Mouse (Mus musculus) intestine, postnatal 0 days (tissue): Measurements from ENCODE around the gene Ranbp9. TPM values are rescaled to one million over a fixed set of nuclear protein-coding genes. Genes with fewer than 3 reads are reported as not detected.
"Not testable (repeated sequence)": the region's sequence is repeated elsewhere in the genome, so short reads cannot be mapped to it uniquely, and the experiment has no call there.

ENCODE experiments used
- ATAC-seq: fragments of 200-750 bp; cut with Nextera tagmentation; 2 replicates; pipeline ENCODE4 v1.8.0; 2017; ENCODE audit warnings: mild to moderate bottlenecking, moderate TSS enrichment, moderate library complexity
- H3K27ac ChIP-seq: fragments of 300-500 bp; sonication (generic); 2 replicates; pipeline ENCODE4 v1.5.1; 2014; ENCODE audit warnings: mild to moderate bottlenecking, low read depth, low read length, moderate library complexity
- H3K27me3 ChIP-seq: fragments of 300-500 bp; sonication (generic); replicated peaks from 2 replicates; pipeline ENCODE4 v1.6.1; 2014; ENCODE audit warnings: low read length, mixed read lengths; ENCODE audit not compliant: control insufficient read depth, insufficient read depth
- H3K36me3 ChIP-seq: fragments of 300-500 bp; sonication (generic); 2 replicates; pipeline ENCODE4 v1.6.1; 2014; ENCODE audit warnings: mild to moderate bottlenecking, moderate library complexity; ENCODE audit not compliant: control insufficient read depth, insufficient read depth
- H3K4me1 ChIP-seq: fragments of 300-500 bp; sonication (generic); replicated peaks from 2 replicates; pipeline ENCODE4 v1.6.1; 2014; ENCODE audit warnings: antibody characterized with exemption, low read length, mixed read lengths; ENCODE audit not compliant: control insufficient read depth, insufficient read depth
- H3K4me2 ChIP-seq: fragments of 300-500 bp; sonication (generic); replicated peaks from 2 replicates; pipeline ENCODE4 v1.6.1; 2014; ENCODE audit warnings: low read depth, mild to moderate bottlenecking, moderate library complexity
- H3K4me3 ChIP-seq: fragments of 300-500 bp; sonication (generic); 2 replicates; pipeline ENCODE4 v1.5.1; 2014; ENCODE audit warnings: low read depth, low read length
- H3K9ac ChIP-seq: fragments of 300-500 bp; sonication (generic); 2 replicates; pipeline ENCODE4 v1.6.1; 2014; ENCODE audit warnings: mild to moderate bottlenecking, low read depth, low read length
- H3K9me3 ChIP-seq: fragments of 300-500 bp; sonication (generic); 2 replicates; pipeline ENCODE4 v1.6.1; 2016; ENCODE audit warnings: mixed run types; ENCODE audit not compliant: control insufficient read depth
- CTCF ChIP-seq: sonication (generic); IDR thresholded peaks from 2 replicates; pipeline ENCODE4 v1.5.1; 2016; ENCODE audit warnings: low read depth, mild to moderate bottlenecking, control low read depth, antibody characterized with exemption, moderate library complexity
- WGBS: fragments of 180-500 bp; shearing (Covaris S2); extraction: QIAGEN DNeasy Blood & Tissue Kit; methylation state at CpG from one replicate; pipeline ENCODE4 v1.1.7; 2014; 5-methylcytosine and 5-hydroxymethylcytosine counted together
- polyA plus RNA-seq: library from polyadenylated mRNA; unstranded; fragments of >200 nt; fragmentation: Nextera tagmentation; extraction: Ambion mirVana; gene quantifications from 2 replicates; pipeline ENCODE4 v1.2.1, GENCODE M21; 2015

Ranbp9 gene
- polyA plus RNA-seq, 1 experiment from 2014 or later: 7.2 TPM

- no peak for ATAC-seq
- no peaks in the 10 kb centered on the region for H3K27me3 ChIP-seq
- peak overlapping the region; percentile 97 for H3K9ac ChIP-seq
- WGBS: 1% methylated on average over 36 of the region's 36 CpGs
- H3K36me3 ChIP-seq: no peaks in the 10 kb centered on the region
- peak overlapping the region; percentile 75 for H3K4me2 ChIP-seq
- peak overlapping the region; percentile 87 for H3K4me3 ChIP-seq
- TF ChIP-seq CTCF: no peak
- H3K4me1 ChIP-seq: 0 out of 2 replicates have a peak, but pooled peaks cover 3% of the 10 kb centered on the region
- H3K9me3 ChIP-seq: no peaks in the 10 kb centered on the region
- H3K27ac ChIP-seq: peak overlapping the region; percentile 99
Measured at GRCm38 (mm10) chr13:43479767-43480571, 1.1 kb downstream of the Ranbp9 start.

DNA sequence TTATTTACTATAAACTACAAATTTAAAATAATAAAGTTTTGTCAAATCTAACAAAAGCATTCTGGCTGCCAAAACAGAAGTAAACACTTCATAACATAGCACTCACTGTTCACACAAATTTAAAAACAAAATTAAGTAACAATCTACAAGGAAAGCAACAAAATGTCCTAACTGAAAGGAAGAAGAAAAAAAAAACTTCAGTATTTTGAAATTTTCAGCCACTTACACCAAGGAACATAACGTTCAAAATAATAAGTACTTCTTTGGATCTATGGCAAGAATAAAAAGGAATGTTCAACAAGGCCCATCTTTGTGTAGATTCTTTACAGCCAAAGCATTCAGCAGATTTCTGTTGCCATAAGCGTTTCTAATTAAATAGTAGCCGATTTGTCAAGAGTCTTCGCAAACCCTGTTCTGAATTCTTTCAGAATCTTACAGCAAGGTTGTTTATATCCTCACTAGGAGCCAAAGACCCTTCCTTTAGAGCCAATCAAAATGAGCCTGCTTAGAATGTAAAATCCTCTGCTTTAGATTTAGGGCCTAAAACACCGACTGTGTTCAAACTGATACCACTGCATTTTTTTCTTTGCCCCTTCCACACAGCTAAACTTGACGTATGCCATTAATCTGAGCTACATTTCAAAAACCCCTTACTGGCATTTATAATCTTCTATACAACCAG is 1.9 kb downstream of the Ranbp9 start:
- H3K27me3 ChIP-seq: no peaks in the 10 kb centered on the region
- peaks cover 3% of the 10 kb centered on the region; the same call in 1 of the 2 replicates for H3K4me1 ChIP-seq
- TF ChIP-seq CTCF: no peak
- no peaks in the 10 kb centered on the region for H3K36me3 ChIP-seq
- H3K9me3 ChIP-seq: no peaks in the 10 kb centered on the region
- H3K9ac ChIP-seq: peak overlapping the region; percentile 97
- 6% methylated on average over 6 of the region's 6 CpGs for WGBS
- H3K4me2 ChIP-seq: peak overlapping the region; percentile 75
- ATAC-seq: no peak
- no peak overlapping the region for H3K27ac ChIP-seq
- H3K4me3 ChIP-seq: peak overlapping the region; percentile 87

GRCm38 (mm10) chr13:43478586-43478985 is 2.5 kb downstream of the Ranbp9 start:
- Histone ChIP-seq H3K4me2 (peak overlapping the region; percentile 75), H3K4me3 (peak overlapping the region; percentile 87), H3K4me1 (peaks cover 6% of the 10 kb centered on the region; the same call in 1 of the 2 replicates), H3K9ac (peak overlapping the region; percentile 32; the same call in 1 of the 2 replicates), H3K36me3 (no peaks in the 10 kb centered on the region), H3K27ac (peak overlapping the region; percentile 50; the same call in 1 of the 2 replicates), H3K9me3 (no peaks in the 10 kb centered on the region), H3K27me3 (no peaks in the 10 kb centered on the region)
- ATAC-seq: no peak
- no peak for TF ChIP-seq CTCF
- WGBS: 4% methylated on average over 8 of the region's 8 CpGs

DNA sequence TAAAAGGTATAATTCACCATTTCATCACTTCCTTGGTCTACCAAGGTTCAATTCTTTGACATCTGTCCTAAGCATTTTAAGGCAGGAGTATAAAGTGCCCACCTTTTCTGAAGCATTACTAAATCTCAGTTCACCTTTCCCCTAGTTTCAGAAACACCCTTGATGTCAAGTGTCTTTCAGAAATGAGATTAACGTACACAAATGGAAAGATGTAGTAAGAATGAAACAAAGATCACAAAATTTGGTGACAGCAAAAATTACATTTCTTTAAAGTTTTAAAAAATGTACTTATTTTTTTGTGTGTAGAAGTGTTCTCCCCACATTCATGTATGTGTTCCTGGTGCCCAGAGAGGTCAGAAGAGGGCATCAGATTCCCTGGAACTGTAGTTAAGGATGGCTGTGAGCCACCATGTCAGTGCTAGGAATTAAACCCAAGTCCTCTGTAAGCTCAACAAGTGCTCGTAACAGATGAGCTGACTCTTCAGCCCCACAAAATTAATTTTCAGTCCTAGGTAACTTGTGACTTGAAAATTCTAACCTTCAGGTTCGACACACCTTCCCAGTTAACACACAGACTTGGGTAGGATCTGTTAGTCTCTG is 3.9 kb downstream of the Ranbp9 start:
- ATAC-seq: no peak
- Histone ChIP-seq H3K36me3 (no peaks in the 10 kb centered on the region), H3K27ac (no peak overlapping the region), H3K4me2 (no peak overlapping the region), H3K9me3 (no peaks in the 10 kb centered on the region), H3K27me3 (no peaks in the 10 kb centered on the region), H3K4me3 (no peak overlapping the region), H3K9ac (no peak overlapping the region), H3K4me1 (peaks cover 8% of the 10 kb centered on the region; the same call in 1 of the 2 replicates)
- WGBS: 86% methylated on average over 3 of the region's 3 CpGs
- no peak for TF ChIP-seq CTCF

GRCm38 (mm10) chr13:43476226-43476625 is 4.9 kb downstream of the Ranbp9 start:
- H3K4me2 ChIP-seq: no peak overlapping the region
- H3K4me3 ChIP-seq: no peak overlapping the region
- no peak for ATAC-seq
- peaks cover 8% of the 10 kb centered on the region; the same call in 1 of the 2 replicates for H3K4me1 ChIP-seq
- H3K36me3 ChIP-seq: no peaks in the 10 kb centered on the region
- TF ChIP-seq CTCF: no peak
- no peak overlapping the region for H3K9ac ChIP-seq
- no peaks in the 10 kb centered on the region for H3K9me3 ChIP-seq
- H3K27ac ChIP-seq: no peak overlapping the region
- H3K27me3 ChIP-seq: no peaks in the 10 kb centered on the region
- WGBS: 35% methylated on average over 7 of the region's 7 CpGs

GRCm38 (mm10) chr13:43474722-43475121 is 6.4 kb downstream of the Ranbp9 start:
- no peak for TF ChIP-seq CTCF
- no peak for ATAC-seq
- H3K4me1 ChIP-seq: peaks cover 8% of the 10 kb centered on the region; the same call in 1 of the 2 replicates
- H3K4me2 ChIP-seq: no peak overlapping the region
- H3K36me3 ChIP-seq: no peaks in the 10 kb centered on the region
- no peaks in the 10 kb centered on the region for H3K9me3 ChIP-seq
- no peaks in the 10 kb centered on the region for H3K27me3 ChIP-seq
- no peak overlapping the region for H3K4me3 ChIP-seq
- no peak overlapping the region for H3K9ac ChIP-seq
- no peak overlapping the region for H3K27ac ChIP-seq
- 85% methylated on average over 5 of the region's 5 CpGs for WGBS

GRCm38 (mm10) chr13:43471861-43472260 is 9.2 kb downstream of the Ranbp9 start:
- not testable (repeated sequence) for H3K27ac ChIP-seq, H3K9ac ChIP-seq, H3K36me3 ChIP-seq, H3K4me3 ChIP-seq, H3K4me1 ChIP-seq, H3K27me3 ChIP-seq, ATAC-seq, H3K4me2 ChIP-seq, H3K9me3 ChIP-seq
- WGBS: 96% methylated on average over 1 of the region's 1 CpGs
